Mouse (Mus musculus): ENCODE results near the gene Vamp5. TPM values are rescaled to one million over a fixed set of nuclear protein-coding genes. Genes with fewer than 3 reads are reported as not detected.

The Vamp5 gene
- polyA plus RNA-seq, 1 experiment from 2014 or later, result 22.2 TPM

DNA sequence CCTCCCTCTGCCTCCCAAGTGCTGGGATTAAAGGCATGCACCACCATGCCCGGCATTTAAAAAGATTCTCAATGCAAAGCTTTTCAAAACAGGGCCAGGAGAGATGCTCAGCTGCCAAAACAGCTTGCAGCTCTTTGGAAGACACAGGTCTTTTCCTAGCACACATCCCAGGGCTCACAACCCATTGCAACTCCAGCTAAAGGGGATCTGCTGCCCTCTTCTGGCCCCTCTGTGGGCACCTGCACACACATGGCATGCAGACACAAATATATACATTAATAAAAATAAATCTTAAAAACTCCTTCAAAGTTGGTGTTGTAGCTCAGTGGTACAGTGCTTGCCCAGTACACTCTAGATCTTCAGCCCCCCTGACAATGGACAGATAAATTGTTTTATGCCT lies 29.7 kb upstream of the Vamp5 start:
- H3K4me1 ChIP-seq (replicated peaks; ENCODE audit: control insufficient read depth, insufficient read depth), result no peaks in the 10 kb centered on the region
- DNase-seq (ENCODE audit: low spot score), result no peak
- no peak overlapping the region for H3K4me3 ChIP-seq (ENCODE audit: low read depth, low read length)
- H3K9ac ChIP-seq (ENCODE audit: low read length), result no peak overlapping the region
- TF ChIP-seq CTCF (IDR thresholded peaks at IDR 0.05; ENCODE audit: low read depth) (peak; percentile 36; the same call in 1 of the 2 replicates), EP300 (optimal IDR thresholded peaks at IDR 0.05) (no peak)
- H3K4me2 ChIP-seq (replicated peaks; ENCODE audit: low read depth), result no peak overlapping the region
- H3K9me3 ChIP-seq (ENCODE audit: control insufficient read depth, low read length), result no peaks in the 10 kb centered on the region
- no peak overlapping the region for H3K27ac ChIP-seq (replicated peaks)
- no peak for ATAC-seq (ENCODE audit: low FRiP score, low TSS enrichment)
- H3K36me3 ChIP-seq (ENCODE audit: control insufficient read depth, insufficient read depth, low read length), result no peaks in the 10 kb centered on the region
- H3K27me3 ChIP-seq (ENCODE audit: control insufficient read depth, insufficient read depth, low read length), result no peaks in the 10 kb centered on the region
- 29% methylated on average over 1 of the region's 1 CpGs for WGBS

DNA sequence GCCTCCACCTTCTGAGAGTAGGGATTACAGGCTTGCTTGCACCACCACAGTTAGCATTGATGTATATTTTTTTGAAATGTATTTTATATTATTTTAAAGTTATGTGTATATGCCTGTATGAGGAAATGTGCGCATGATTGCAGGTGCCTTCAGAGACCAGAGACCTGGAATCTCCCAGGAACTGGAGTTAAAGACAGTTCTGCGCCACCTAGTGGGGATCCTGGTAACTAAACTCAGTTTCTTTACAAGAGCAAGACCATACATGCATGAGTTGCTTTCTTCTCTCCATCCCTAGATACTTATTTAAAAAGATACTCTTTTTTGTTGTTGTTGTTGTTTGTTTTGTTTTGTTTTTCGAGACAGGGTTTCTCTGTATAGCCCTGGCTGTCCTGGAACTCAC lies 29.3 kb upstream of the Vamp5 start:
- WGBS, result 11% methylated on average over 3 of the region's 3 CpGs
- TF ChIP-seq EP300 (optimal IDR thresholded peaks at IDR 0.05) (no peak), CTCF (IDR thresholded peaks at IDR 0.05; ENCODE audit: low read depth) (peak; percentile 77)
- peak; percentile 75 for DNase-seq (ENCODE audit: low spot score)
- Histone ChIP-seq H3K4me2 (replicated peaks; ENCODE audit: low read depth) (no peak overlapping the region), H3K9me3 (ENCODE audit: control insufficient read depth, low read length) (no peaks in the 10 kb centered on the region), H3K27me3 (ENCODE audit: control insufficient read depth, insufficient read depth, low read length) (no peaks in the 10 kb centered on the region), H3K4me3 (ENCODE audit: low read depth, low read length) (no peak overlapping the region), H3K9ac (ENCODE audit: low read length) (no peak overlapping the region), H3K27ac (replicated peaks) (no peak overlapping the region), H3K4me1 (replicated peaks; ENCODE audit: control insufficient read depth, insufficient read depth) (no peaks in the 10 kb centered on the region), H3K36me3 (ENCODE audit: control insufficient read depth, insufficient read depth, low read length) (no peaks in the 10 kb centered on the region)
- ATAC-seq (ENCODE audit: low FRiP score, low TSS enrichment), result no peak

GRCm38 (mm10) chr6:72407119-72407518 lies 26.9 kb upstream of the Vamp5 start:
- no peaks in the 10 kb centered on the region for H3K9me3 ChIP-seq (ENCODE audit: control insufficient read depth, low read length)
- TF ChIP-seq EP300 (optimal IDR thresholded peaks at IDR 0.05), result no peak
- peak; percentile 99 for TF ChIP-seq CTCF (IDR thresholded peaks at IDR 0.05; ENCODE audit: low read depth)
- H3K4me1 ChIP-seq (replicated peaks; ENCODE audit: control insufficient read depth, insufficient read depth), result no peaks in the 10 kb centered on the region
- no peak overlapping the region for H3K4me2 ChIP-seq (replicated peaks; ENCODE audit: low read depth)
- peak; percentile 83 for ATAC-seq (ENCODE audit: low FRiP score, low TSS enrichment)
- WGBS, result 0% methylated on average over 5 of the region's 5 CpGs
- peak; percentile 95 for DNase-seq (ENCODE audit: low spot score)
- H3K9ac ChIP-seq (ENCODE audit: low read length), result no peak overlapping the region
- H3K27ac ChIP-seq (replicated peaks), result no peak overlapping the region
- no peak overlapping the region for H3K4me3 ChIP-seq (ENCODE audit: low read depth, low read length)
- no peaks in the 10 kb centered on the region for H3K36me3 ChIP-seq (ENCODE audit: control insufficient read depth, insufficient read depth, low read length)
- H3K27me3 ChIP-seq (ENCODE audit: control insufficient read depth, insufficient read depth, low read length), result no peaks in the 10 kb centered on the region

- Histone ChIP-seq H3K4me2 (replicated peaks; ENCODE audit: low read depth) (no peak overlapping the region), H3K36me3 (ENCODE audit: control insufficient read depth, insufficient read depth, low read length) (no peaks in the 10 kb centered on the region), H3K4me1 (replicated peaks; ENCODE audit: control insufficient read depth, insufficient read depth) (no peaks in the 10 kb centered on the region), H3K9ac (ENCODE audit: low read length) (no peak overlapping the region), H3K27ac (replicated peaks) (no peak overlapping the region; the same call in 1 of the 2 replicates), H3K4me3 (ENCODE audit: low read depth, low read length) (no peak overlapping the region), H3K27me3 (ENCODE audit: control insufficient read depth, insufficient read depth, low read length) (no peaks in the 10 kb centered on the region), H3K9me3 (ENCODE audit: control insufficient read depth, low read length) (no peaks in the 10 kb centered on the region)
- ATAC-seq (ENCODE audit: low FRiP score, low TSS enrichment) (no peak), DNase-seq (ENCODE audit: low spot score) (no peak)
- no peak for TF ChIP-seq CTCF (IDR thresholded peaks at IDR 0.05; ENCODE audit: low read depth)
- no peak for TF ChIP-seq EP300 (optimal IDR thresholded peaks at IDR 0.05)
- WGBS, result 80% methylated on average over 7 of the region's 7 CpGs
Measured at GRCm38 (mm10) chr6:72405356-72405755, 25.1 kb upstream of the Vamp5 start.

GRCm38 (mm10) chr6:72401875-72402274 lies 21.6 kb upstream of the Vamp5 start:
- H3K4me1 ChIP-seq (replicated peaks; ENCODE audit: control insufficient read depth, insufficient read depth), result no peaks in the 10 kb centered on the region
- peak; percentile 81 for DNase-seq (ENCODE audit: low spot score)
- no peak overlapping the region for H3K9ac ChIP-seq (ENCODE audit: low read length)
- H3K36me3 ChIP-seq (ENCODE audit: control insufficient read depth, insufficient read depth, low read length), result no peaks in the 10 kb centered on the region
- H3K4me2 ChIP-seq (replicated peaks; ENCODE audit: low read depth), result no peak overlapping the region
- TF ChIP-seq EP300 (optimal IDR thresholded peaks at IDR 0.05) (no peak), CTCF (IDR thresholded peaks at IDR 0.05; ENCODE audit: low read depth) (peak; percentile 88)
- no peak overlapping the region for H3K4me3 ChIP-seq (ENCODE audit: low read depth, low read length)
- 22% methylated on average over 7 of the region's 7 CpGs for WGBS
- H3K27ac ChIP-seq (replicated peaks), result no peak overlapping the region
- no peaks in the 10 kb centered on the region for H3K27me3 ChIP-seq (ENCODE audit: control insufficient read depth, insufficient read depth, low read length)
- peak; percentile 47; the same call in 1 of the 2 replicates for ATAC-seq (ENCODE audit: low FRiP score, low TSS enrichment)
- no peaks in the 10 kb centered on the region for H3K9me3 ChIP-seq (ENCODE audit: control insufficient read depth, low read length)

DNA sequence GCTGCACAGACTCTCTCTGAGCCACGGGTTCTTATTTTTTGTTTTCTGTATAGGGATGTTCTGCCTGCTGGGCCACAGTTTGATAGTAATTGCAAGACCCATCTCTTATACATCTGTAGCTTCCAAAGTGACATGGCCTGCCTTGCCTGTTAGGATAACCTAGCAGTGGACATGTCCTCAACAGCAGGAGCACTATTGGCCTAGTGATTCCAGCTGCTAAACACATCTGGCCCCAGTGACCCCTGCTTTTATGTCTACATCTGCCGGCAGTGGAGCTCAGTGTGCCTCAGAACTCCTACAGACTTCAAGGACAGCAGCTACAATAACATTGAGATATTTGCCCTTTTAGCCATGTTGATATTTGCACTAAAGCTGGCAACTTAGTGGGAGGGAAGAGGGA lies 19.7 kb upstream of the Vamp5 start:
- TF ChIP-seq CTCF (IDR thresholded peaks at IDR 0.05; ENCODE audit: low read depth), result no peak
- TF ChIP-seq EP300 (optimal IDR thresholded peaks at IDR 0.05), result no peak
- Histone ChIP-seq H3K9me3 (ENCODE audit: control insufficient read depth, low read length) (no peaks in the 10 kb centered on the region), H3K27ac (replicated peaks) (no peak overlapping the region), H3K4me1 (replicated peaks; ENCODE audit: control insufficient read depth, insufficient read depth) (no peaks in the 10 kb centered on the region), H3K4me3 (ENCODE audit: low read depth, low read length) (no peak overlapping the region), H3K27me3 (ENCODE audit: control insufficient read depth, insufficient read depth, low read length) (no peaks in the 10 kb centered on the region), H3K36me3 (ENCODE audit: control insufficient read depth, insufficient read depth, low read length) (no peaks in the 10 kb centered on the region), H3K9ac (ENCODE audit: low read length) (no peak overlapping the region), H3K4me2 (replicated peaks; ENCODE audit: low read depth) (no peak overlapping the region)
- ATAC-seq (ENCODE audit: low FRiP score, low TSS enrichment) (no peak), DNase-seq (ENCODE audit: low spot score) (no peak)
- WGBS, result 47% methylated on average over 2 of the region's 2 CpGs
